Mouse (Mus musculus): ENCODE results near the gene Rapgef4.

DNA sequence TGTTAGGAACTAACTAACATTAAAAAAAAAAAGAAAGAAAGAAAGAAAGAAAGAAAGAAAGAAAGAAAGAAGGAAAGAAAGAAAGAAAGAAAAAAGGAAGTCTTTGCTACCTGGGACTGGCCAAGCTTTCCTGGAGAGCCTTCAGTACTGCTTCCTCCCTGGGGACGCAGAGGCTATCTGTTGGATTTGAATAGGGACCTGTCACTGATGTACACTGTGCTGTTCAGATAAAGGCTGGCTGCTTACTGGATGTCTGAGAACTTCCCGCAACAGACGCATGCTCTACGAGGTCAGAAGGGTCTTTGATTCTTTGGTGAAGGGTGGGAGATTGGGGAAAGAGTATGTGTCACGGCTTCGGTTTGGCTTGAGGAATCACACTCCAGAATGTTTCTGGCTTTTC is 73.7 kb downstream of the Rapgef4 start:
- no peak for TF ChIP-seq CTCF (IDR thresholded peaks at IDR 0.05; ENCODE audit: borderline replicate concordance, control insufficient read depth, extremely low read depth, insufficient read depth, low read length, poor library complexity)
- TF ChIP-seq POLR2A (IDR thresholded peaks at IDR 0.05; ENCODE audit: control insufficient read depth, extremely low read depth, insufficient read depth, low read length, poor library complexity), result no peak

Data from thymus, adult 2 months (tissue).